Mouse (Mus musculus): ENCODE measurements around the gene Ly6f. TPM values are rescaled to one million over a fixed set of nuclear protein-coding genes. Genes with fewer than 3 reads are reported as not detected.
"Not testable (repeated sequence)": the region's sequence is repeated elsewhere in the genome, so short reads cannot be mapped to it uniquely, and the experiment has no call there.

The Ly6f gene
- polyA plus RNA-seq, 1 experiment = 3.1 TPM

GRCm38 (mm10) chr15:75266626-75267025 lies 1.6 kb upstream of the Ly6f start:
- TF ChIP-seq POLR2A (IDR thresholded peaks at IDR 0.05; ENCODE audit: low read depth, low read length) = no peak
- TF ChIP-seq CTCF (conservative IDR thresholded peaks at IDR 0.05; ENCODE audit: insufficient read depth, insufficient read length, low read depth, low read length) = no peak
- Histone ChIP-seq H3K27ac (ENCODE audit: insufficient read depth, low read depth, low read length) (no peak overlapping the region), H3K27me3 (replicated peaks; ENCODE audit: control insufficient read depth, insufficient read depth, low read length) (no peaks in the 10 kb centered on the region), H3K36me3 (ENCODE audit: control insufficient read depth, insufficient read depth, low read length) (no peaks in the 10 kb centered on the region), H3K4me3 (ENCODE audit: insufficient read depth, low read depth, low read length) (no peak overlapping the region), H3K4me1 (ENCODE audit: control insufficient read depth, insufficient read depth, low read length) (peaks cover 5% of the 10 kb centered on the region; the same call in 1 of the 2 replicates)
- DNase-seq = peak; percentile 62
- WGBS = 52% methylated on average over 1 of the region's 1 CpGs

- H3K4me1 ChIP-seq (ENCODE audit: control insufficient read depth, insufficient read depth, low read length) = peaks cover 5% of the 10 kb centered on the region; the same call in 1 of the 2 replicates
- no peaks in the 10 kb centered on the region for H3K27me3 ChIP-seq (replicated peaks; ENCODE audit: control insufficient read depth, insufficient read depth, low read length)
- no peak overlapping the region for H3K4me3 ChIP-seq (ENCODE audit: insufficient read depth, low read depth, low read length)
- no peak for TF ChIP-seq POLR2A (IDR thresholded peaks at IDR 0.05; ENCODE audit: low read depth, low read length)
- TF ChIP-seq CTCF (conservative IDR thresholded peaks at IDR 0.05; ENCODE audit: insufficient read depth, insufficient read length, low read depth, low read length) = no peak
- peak overlapping the region; percentile 58 for H3K27ac ChIP-seq (ENCODE audit: insufficient read depth, low read depth, low read length)
- 66% methylated on average over 5 of the region's 5 CpGs for WGBS
- DNase-seq = peak; percentile 70
- H3K36me3 ChIP-seq (ENCODE audit: control insufficient read depth, insufficient read depth, low read length) = no peaks in the 10 kb centered on the region
These were observed 952 bp downstream of the Ly6f start for GRCm38 (mm10) chr15:75268916-75269829.

GRCm38 (mm10) chr15:75270169-75270568 lies 1.9 kb downstream of the Ly6f start:
- peaks cover 5% of the 10 kb centered on the region; the same call in 1 of the 2 replicates for H3K4me1 ChIP-seq (ENCODE audit: control insufficient read depth, insufficient read depth, low read length)
- DNase-seq = no peak
- H3K4me3 ChIP-seq (ENCODE audit: insufficient read depth, low read depth, low read length) = no peak overlapping the region
- H3K27ac ChIP-seq (ENCODE audit: insufficient read depth, low read depth, low read length) = no peak overlapping the region
- no peaks in the 10 kb centered on the region for H3K36me3 ChIP-seq (ENCODE audit: control insufficient read depth, insufficient read depth, low read length)
- TF ChIP-seq POLR2A (IDR thresholded peaks at IDR 0.05; ENCODE audit: low read depth, low read length) (no peak), CTCF (conservative IDR thresholded peaks at IDR 0.05; ENCODE audit: insufficient read depth, insufficient read length, low read depth, low read length) (no peak)
- H3K27me3 ChIP-seq (replicated peaks; ENCODE audit: control insufficient read depth, insufficient read depth, low read length) = no peaks in the 10 kb centered on the region

GRCm38 (mm10) chr15:75270691-75271362 lies 2.6 kb downstream of the Ly6f start:
- Histone ChIP-seq H3K27me3 (replicated peaks; ENCODE audit: control insufficient read depth, insufficient read depth, low read length) (no peaks in the 10 kb centered on the region), H3K4me1 (ENCODE audit: control insufficient read depth, insufficient read depth, low read length) (peaks cover 5% of the 10 kb centered on the region; the same call in 1 of the 2 replicates), H3K4me3 (ENCODE audit: insufficient read depth, low read depth, low read length) (no peak overlapping the region), H3K36me3 (ENCODE audit: control insufficient read depth, insufficient read depth, low read length) (no peaks in the 10 kb centered on the region), H3K27ac (ENCODE audit: insufficient read depth, low read depth, low read length) (no peak overlapping the region)
- WGBS = 78% methylated on average over 3 of the region's 3 CpGs
- TF ChIP-seq CTCF (conservative IDR thresholded peaks at IDR 0.05; ENCODE audit: insufficient read depth, insufficient read length, low read depth, low read length) (no peak), POLR2A (IDR thresholded peaks at IDR 0.05; ENCODE audit: low read depth, low read length) (no peak)
- no peak for DNase-seq

- no peak overlapping the region for H3K27ac ChIP-seq (ENCODE audit: insufficient read depth, low read depth, low read length)
- H3K27me3 ChIP-seq (replicated peaks; ENCODE audit: control insufficient read depth, insufficient read depth, low read length) = no peaks in the 10 kb centered on the region
- 62% methylated on average over 1 of the region's 1 CpGs for WGBS
- H3K4me1 ChIP-seq (ENCODE audit: control insufficient read depth, insufficient read depth, low read length) = peaks cover 5% of the 10 kb centered on the region; the same call in 1 of the 2 replicates
- no peak for DNase-seq
- no peaks in the 10 kb centered on the region for H3K36me3 ChIP-seq (ENCODE audit: control insufficient read depth, insufficient read depth, low read length)
- TF ChIP-seq POLR2A (IDR thresholded peaks at IDR 0.05; ENCODE audit: low read depth, low read length) = no peak
- TF ChIP-seq CTCF (conservative IDR thresholded peaks at IDR 0.05; ENCODE audit: insufficient read depth, insufficient read length, low read depth, low read length) = no peak
- H3K4me3 ChIP-seq (ENCODE audit: insufficient read depth, low read depth, low read length) = no peak overlapping the region
These were observed 3.2 kb downstream of the Ly6f start for GRCm38 (mm10) chr15:75271426-75271825.

- DNase-seq = no peak
- 52% methylated on average over 3 of the region's 3 CpGs for WGBS
- H3K36me3 ChIP-seq (ENCODE audit: control insufficient read depth, insufficient read depth, low read length) = no peaks in the 10 kb centered on the region
- H3K27ac ChIP-seq (ENCODE audit: insufficient read depth, low read depth, low read length) = no peak overlapping the region
- no peak overlapping the region for H3K4me3 ChIP-seq (ENCODE audit: insufficient read depth, low read depth, low read length)
- H3K4me1 ChIP-seq (ENCODE audit: control insufficient read depth, insufficient read depth, low read length) = peaks cover 5% of the 10 kb centered on the region; the same call in 1 of the 2 replicates
- TF ChIP-seq POLR2A (IDR thresholded peaks at IDR 0.05; ENCODE audit: low read depth, low read length) (no peak), CTCF (conservative IDR thresholded peaks at IDR 0.05; ENCODE audit: insufficient read depth, insufficient read length, low read depth, low read length) (no peak)
- no peaks in the 10 kb centered on the region for H3K27me3 ChIP-seq (replicated peaks; ENCODE audit: control insufficient read depth, insufficient read depth, low read length)
These were observed 3.7 kb downstream of the Ly6f start for GRCm38 (mm10) chr15:75271891-75272290.

GRCm38 (mm10) chr15:75281991-75282390 lies 13.8 kb downstream of the Ly6f start:
- H3K36me3 ChIP-seq (ENCODE audit: control insufficient read depth, insufficient read depth, low read length); DNase-seq; H3K27me3 ChIP-seq (replicated peaks; ENCODE audit: control insufficient read depth, insufficient read depth, low read length); H3K4me1 ChIP-seq (ENCODE audit: control insufficient read depth, insufficient read depth, low read length); H3K4me3 ChIP-seq (ENCODE audit: insufficient read depth, low read depth, low read length); H3K27ac ChIP-seq (ENCODE audit: insufficient read depth, low read depth, low read length): not testable (repeated sequence)
- WGBS = 80% methylated on average over 5 of the region's 5 CpGs

GRCm38 (mm10) chr15:75286512-75286911 lies 18.3 kb downstream of the Ly6f start:
- not testable (repeated sequence) for DNase-seq; H3K27ac ChIP-seq (ENCODE audit: insufficient read depth, low read depth, low read length); H3K27me3 ChIP-seq (replicated peaks; ENCODE audit: control insufficient read depth, insufficient read depth, low read length); H3K36me3 ChIP-seq (ENCODE audit: control insufficient read depth, insufficient read depth, low read length); H3K4me1 ChIP-seq (ENCODE audit: control insufficient read depth, insufficient read depth, low read length); H3K4me3 ChIP-seq (ENCODE audit: insufficient read depth, low read depth, low read length)
- 84% methylated on average over 4 of the region's 4 CpGs for WGBS
